Mouse (Mus musculus) left cerebral cortex, adult 8-10 months (tissue): ENCODE measurements around the gene Glipr1l2. TPM values are rescaled to one million over a fixed set of nuclear protein-coding genes. Genes with fewer than 3 reads are reported as not detected.
"Not testable (repeated sequence)": the region's sequence is repeated elsewhere in the genome, so short reads cannot be mapped to it uniquely, and the experiment has no call there.

ENCODE experiments used
- DNase-seq, 2 experiments: peaks; one replicate each; pipeline ENCODE4 v3.0.0; 2022; ENCODE audit warnings: low spot score in 2 of 2
- total RNA-seq, 4 experiments: library from RNA; stranded (reverse); gene quantifications; 2 replicates each; pipeline ENCODE4 v1.2.4; 2022

The Glipr1l2 gene
- not detected for total RNA-seq

- DNase-seq, result no peak
Measured at GRCm38 (mm10) chr10:112083157-112083556, at the start of gene Glipr1l2. Gene Glipr1l2, plus strand, starts transcription at chr10:112083354.

GRCm38 (mm10) chr10:112043523-112043922 lies 39.6 kb upstream of the Glipr1l2 start:
- DNase-seq, result not testable (repeated sequence)

GRCm38 (mm10) chr10:112044283-112044682 lies 38.9 kb upstream of the Glipr1l2 start:
- DNase-seq, result not testable (repeated sequence)

DNA sequence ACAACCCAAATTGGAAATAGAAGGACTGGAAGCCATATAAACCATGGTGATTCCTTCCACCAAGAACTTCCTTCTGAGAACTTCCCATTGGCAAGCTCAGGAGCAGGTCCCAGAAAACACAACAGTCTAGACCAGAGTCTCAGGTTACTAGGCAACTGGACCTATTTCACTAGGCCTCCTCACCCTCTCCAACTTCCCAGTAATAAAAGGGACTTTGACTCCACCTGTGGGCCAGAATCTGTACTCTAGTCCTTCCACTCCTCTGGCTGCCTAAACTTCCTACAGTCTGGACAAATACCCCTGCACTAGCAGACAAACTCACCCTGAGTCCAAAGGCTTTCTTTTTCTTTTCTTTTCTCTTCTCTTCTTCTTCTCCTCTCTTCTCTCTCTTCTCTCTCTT lies 31.9 kb upstream of the Glipr1l2 start:
- no peak for DNase-seq

DNA sequence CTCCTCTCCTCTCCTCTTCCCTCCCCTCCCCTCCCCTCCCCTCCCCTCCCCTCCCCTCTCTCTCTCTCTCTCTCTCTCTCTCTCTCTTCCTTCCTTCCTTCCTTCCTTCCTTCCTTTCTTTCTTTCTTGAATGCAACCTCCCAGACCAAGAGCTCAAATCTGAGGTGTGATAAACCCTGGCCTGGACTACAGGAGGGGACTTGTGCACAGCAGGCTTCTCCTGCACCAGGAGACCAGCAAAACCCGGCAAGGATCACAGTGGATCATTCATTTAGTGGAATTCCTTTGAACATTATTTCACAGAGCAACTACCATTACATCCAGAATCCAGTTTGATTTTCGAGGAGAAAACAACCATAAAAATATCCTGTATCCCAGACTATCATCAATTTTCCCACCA lies 31.2 kb upstream of the Glipr1l2 start:
- not testable (repeated sequence) for DNase-seq

DNA sequence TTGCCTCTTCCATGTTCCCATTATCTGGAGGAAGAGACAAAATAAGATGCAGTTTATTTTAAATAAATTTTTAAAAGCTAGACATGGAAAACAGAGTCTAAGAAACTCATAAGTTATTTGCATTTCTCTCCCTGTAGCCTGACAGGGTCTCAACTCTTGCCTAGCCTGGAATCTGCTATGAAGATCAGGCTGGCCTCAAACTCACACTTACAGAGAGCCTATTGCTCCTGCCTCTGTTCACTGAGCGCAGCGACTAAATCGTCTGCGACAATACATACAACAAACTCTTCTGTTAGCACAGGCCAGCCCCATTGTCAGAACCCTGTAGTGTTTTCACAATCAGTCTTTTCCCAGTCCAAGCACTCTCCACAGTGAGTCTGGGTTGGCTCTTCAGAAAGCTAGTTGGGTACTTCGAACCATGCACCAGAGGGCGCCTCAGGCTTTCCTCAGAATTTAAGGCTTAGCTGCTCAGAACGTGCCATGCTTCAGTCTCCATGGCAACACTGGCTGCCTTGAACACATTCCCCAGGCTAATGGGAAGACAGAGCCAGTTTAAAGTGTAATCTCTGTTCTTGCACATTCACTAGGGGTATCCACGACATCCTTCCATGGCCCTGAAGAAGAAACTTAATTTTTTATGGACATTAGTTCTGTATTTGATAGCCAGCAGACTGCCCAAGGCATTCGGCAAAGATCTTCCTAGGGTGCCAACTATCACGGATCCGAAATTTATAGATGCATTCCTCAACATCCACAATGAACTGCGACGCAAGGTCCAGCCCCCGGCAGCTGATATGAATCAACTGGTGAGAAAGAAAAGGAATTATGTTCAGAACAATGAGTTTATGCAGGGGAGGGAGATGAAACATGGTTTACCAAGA lies 23.2 kb upstream of the Glipr1l2 start, which contains the start of gene Glipr1l1:
TSS of gene Glipr1l1 (plus strand) at position 488 of the 881 bp plus-strand sequence.
- peak; percentile 35 to 73 for DNase-seq

- not testable (repeated sequence) for DNase-seq
Measured at GRCm38 (mm10) chr10:112060583-112060934, 22.6 kb upstream of the Glipr1l2 start.

- DNase-seq, result no peak
Measured at GRCm38 (mm10) chr10:112080044-112080443, 3.1 kb upstream of the Glipr1l2 start.

- DNase-seq, result peak; percentile 11 to 46
Measured at GRCm38 (mm10) chr10:112105785-112106184, 22.6 kb downstream of the Glipr1l2 start.

DNA sequence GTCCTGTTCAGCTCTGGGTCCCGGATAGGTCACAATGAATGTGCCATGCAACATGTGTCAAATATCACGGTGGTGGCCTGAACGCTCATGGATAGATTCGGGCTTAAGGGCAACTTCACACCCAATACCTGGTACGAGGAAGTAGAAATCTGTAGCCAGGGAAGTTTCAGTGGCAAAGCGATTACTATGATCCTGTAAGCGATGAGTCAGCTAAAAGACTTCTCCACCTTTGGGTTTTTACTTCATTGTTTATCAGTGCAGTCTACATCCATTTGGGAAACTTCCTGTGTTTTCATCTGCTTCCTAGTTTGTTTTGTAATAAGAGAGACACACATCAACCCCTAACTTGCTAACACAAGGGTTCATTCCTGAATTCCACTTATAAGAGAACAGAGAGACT lies 27.2 kb downstream of the Glipr1l2 start:
- no peak for DNase-seq

GRCm38 (mm10) chr10:112125090-112125489 lies 41.9 kb downstream of the Glipr1l2 start:
- not testable (repeated sequence) for DNase-seq

DNA sequence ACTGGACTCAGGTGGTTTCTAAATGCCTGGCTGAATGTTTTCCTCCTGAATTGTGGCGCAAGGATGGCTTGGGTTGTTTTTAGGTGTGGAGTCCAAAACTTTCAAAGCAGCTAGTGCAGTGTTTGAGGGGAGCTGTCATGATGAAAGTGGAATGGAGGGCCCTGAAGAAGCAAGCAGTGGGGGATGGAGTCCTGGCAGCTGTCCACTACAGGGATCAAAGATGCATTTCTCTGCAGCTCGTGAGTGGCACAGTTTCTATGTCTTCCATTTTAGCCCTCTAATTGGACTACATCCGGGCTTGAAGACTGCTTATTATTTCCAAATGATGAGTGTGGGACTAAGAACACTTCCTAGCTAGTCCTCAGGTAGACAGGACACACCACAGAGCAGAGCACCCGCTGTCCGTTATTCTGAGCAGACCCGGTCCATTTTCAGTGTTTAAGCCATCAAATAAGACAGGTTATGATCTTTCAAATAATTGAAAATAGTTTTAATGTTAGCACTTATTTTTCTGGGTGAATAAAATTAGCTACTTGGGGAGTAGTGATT lies 44.6 kb downstream of the Glipr1l2 start:
- DNase-seq, result not testable (repeated sequence)

DNA sequence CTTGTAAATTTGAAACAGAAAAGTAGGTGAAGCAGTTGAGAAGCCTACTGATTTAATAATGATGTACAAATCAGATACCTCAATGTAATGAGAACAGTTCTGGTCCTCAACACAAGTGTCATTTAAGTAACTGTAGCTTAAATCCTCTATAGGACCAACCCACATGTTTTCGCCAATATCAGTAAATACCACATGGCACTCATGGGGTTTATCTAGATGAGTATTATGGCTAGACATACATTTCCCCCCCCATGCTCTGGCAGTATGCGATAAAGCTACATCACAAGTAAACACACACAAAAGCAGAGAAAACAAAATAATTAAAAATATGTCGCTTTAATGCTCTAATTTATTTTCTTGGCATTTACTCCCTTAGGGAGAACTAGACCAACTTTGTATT lies 49.0 kb downstream of the Glipr1l2 start:
- no peak for DNase-seq

DNA sequence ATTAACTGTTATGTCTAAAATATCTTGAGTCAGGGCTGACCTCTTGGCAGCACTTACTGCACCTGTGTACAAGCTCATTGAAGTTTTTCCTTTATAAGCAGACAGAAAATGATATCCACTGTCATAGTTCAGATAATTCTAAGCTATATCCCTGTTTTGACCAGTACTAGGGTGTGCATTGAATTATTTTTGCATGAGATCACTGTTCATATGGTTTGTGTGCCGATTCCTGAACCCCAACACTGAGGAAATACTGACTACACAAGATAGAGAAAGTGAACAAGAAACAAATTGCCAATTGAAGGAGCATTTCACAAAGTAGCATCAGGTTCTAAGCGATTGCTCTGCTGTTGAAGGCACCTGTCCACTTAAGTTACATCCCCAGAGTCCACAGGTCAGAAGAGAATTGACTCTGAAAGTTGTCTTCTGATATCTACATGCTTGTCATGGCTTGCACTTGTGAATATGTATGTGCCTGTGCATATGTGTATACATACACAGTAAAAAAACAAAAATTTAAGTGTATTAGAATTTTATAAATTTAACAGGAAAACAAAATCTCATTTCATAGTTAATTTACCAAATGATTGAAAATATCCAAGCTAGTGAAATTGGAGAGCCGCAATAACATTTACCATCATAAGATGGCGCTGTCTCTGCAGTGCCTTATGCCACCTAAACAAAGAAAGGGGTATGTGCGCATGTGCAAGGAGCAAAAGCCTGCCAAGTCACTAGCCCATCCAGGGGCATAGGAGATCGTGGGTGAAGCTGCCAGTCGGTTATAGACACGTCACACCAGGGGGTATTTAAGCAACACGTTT lies 55.1 kb downstream of the Glipr1l2 start:
- DNase-seq, result peak; percentile 17 to 37

DNA sequence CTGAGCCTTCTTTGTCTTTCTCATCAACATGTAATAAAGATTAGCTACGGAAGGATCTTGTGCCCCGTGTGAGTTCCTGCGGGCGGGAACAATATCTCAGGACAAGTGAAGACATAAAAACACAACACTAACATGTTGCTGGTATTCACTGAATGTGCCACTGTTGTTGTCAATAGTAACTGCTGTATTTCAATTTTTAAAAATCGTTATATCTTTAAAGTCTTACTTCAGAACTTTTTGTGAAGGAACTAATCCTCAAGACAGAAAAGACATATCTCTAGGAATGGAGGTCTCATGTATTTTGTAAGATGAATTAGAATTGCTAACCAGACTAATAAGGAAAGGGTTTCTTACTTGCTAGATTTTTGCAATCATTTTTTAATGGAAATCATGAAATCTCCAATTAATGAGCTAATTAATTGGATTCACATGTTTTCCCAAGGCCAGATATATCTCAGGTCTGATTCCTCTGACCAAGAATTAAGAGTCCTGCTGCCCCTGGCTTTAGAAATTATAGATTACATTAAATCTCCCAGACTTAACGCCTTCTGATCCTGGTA lies 55.8 kb downstream of the Glipr1l2 start:
- no peak for DNase-seq

DNA sequence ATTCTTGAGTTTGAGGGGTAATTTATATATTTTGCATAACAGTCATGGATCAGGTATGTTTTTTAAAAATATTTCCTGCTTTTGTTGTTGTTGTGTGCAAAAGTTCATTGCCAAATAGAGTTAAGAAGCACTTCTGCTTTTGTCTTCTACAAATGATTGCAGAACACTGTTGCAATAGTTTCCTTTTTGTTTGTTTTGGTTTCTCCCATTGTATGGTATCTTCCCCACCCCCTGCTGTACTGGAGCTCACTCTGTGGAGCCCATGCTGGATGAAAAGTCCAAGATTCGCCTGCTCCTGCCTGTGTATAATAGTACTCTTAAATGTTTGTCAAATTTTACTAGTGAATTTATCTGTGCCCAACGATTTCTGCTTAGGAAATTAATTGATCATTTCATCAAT lies 56.7 kb downstream of the Glipr1l2 start:
- no peak for DNase-seq

Other genes starting within 250 kb of the Glipr1l2 start
- gene Krr1, start 110.7 kb upstream of the Glipr1l2 start, total RNA-seq, result 10 to 100 TPM; 37.3 to 43.5 (median 40.3) TPM
- gene Glipr1, start 80.7 kb upstream of the Glipr1l2 start, total RNA-seq, result 1 to 10 TPM in 3 of 4 experiments, under 1 TPM in 1; 0.34 to 3.9 (median 1.9) TPM
- not detected for gene Glipr1l1, start 23.2 kb upstream of the Glipr1l2 start, total RNA-seq
- gene Glipr1l3, start 77.0 kb downstream of the Glipr1l2 start, total RNA-seq, result not detected
- gene Caps2, start 80.3 kb downstream of the Glipr1l2 start, total RNA-seq, result under 1 TPM in 2 of 4 experiments, not detected in 2; 0.14 to 0.42 TPM
- 10 to 100 TPM; 69.1 to 84.2 (median 75.3) TPM for gene Kcnc2, start 187.8 kb downstream of the Glipr1l2 start, total RNA-seq